ENCODE assay signal across 8 mouse cellular contexts in the genomic region with DNA sequence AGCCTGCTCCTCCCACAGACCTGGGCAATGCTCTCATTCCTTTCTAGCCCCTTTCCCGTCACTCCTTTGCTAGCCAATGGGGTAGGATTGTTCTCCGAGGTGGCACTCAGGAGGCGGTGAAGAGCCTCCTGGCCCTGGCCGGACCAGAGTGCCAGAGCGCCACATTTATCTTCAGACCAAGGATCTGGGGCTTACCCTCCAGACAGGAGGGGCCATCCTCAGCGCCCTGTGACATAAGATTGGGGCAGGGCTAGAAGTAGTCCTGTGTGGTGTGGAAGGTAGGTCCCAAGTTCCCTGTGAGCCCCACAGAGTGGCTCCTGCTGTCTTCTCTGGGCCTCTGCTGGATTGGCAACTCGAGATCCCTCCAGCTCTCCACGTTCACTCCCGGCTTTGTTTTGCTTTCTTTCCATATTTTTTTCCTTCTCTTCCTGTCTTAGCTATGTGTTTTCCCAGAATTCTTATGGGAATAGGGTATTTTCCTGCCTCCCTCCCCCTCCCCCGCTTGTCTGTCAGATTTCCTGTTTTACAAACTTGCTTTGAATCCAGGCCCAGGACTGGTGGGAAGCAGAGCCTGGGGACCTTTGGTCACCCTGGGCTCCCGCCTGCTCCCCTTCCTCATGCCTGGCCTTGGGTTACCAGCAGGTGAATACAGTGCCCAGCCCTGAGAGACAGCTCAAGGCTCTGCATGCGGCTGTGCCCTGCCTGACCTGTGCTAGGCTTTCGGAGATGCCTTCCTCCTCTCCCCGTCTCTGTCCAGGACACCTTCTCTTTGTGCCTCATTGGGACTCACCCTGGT.
DNase-seq lines count a peak whose midpoint lies in the region; ATAC-seq and TF ChIP-seq lines count a peak whose summit lies in the region.

No protein-coding gene starts in this region.

- ATAC-seq in lung, embryonic 14.5 days (ENCODE audit: insufficient read depth): 0 out of 2 replicates have a peak, but pooled peaks have one; percentile 15
- ATAC-seq in heart, postnatal 0 days (ENCODE audit: insufficient read depth, low read depth): peak; percentile 15
- ATAC-seq in limb, embryonic 15.5 days (ENCODE audit: insufficient number of reproducible peaks, low FRiP score, low TSS enrichment, low read depth): no peak
- ATAC-seq in stomach, embryonic 16.5 days (ENCODE audit: insufficient read depth, low FRiP score): no peak

- WGBS in lung, embryonic 14.5 days: 47% methylated on average over 14 of the region's 14 CpGs
- 58% methylated on average over 14 of the region's 14 CpGs for WGBS in heart, postnatal 0 days
- WGBS in limb, embryonic 15.5 days: 67% methylated on average over 14 of the region's 14 CpGs
- WGBS in stomach, embryonic 16.5 days: 63% methylated on average over 14 of the region's 14 CpGs

- peak overlapping the region; percentile 29 for H3K9ac ChIP-seq in lung, embryonic 14.5 days
- H3K9ac ChIP-seq in heart, postnatal 0 days (replicated peaks; ENCODE audit: low read depth, low read length): peak overlapping the region; percentile 40; the same call in 1 of the 2 replicates
- no peak overlapping the region for H3K9ac ChIP-seq in limb, embryonic 15.5 days
- peak overlapping the region; percentile 38 for H3K9ac ChIP-seq in stomach, embryonic 16.5 days (ENCODE audit: low read length)

- H3K4me3 ChIP-seq in lung, embryonic 14.5 days (ENCODE audit: low read depth, low read length): peak overlapping the region; percentile 29
- H3K4me3 ChIP-seq in heart, postnatal 0 days (ENCODE audit: low read depth, low read length): peak overlapping the region; percentile 39
- no peak overlapping the region for H3K4me3 ChIP-seq in limb, embryonic 15.5 days
- peak overlapping the region; percentile 2; the same call in 1 of the 2 replicates for H3K4me3 ChIP-seq in stomach, embryonic 16.5 days (replicated peaks; ENCODE audit: low read length)

- peak overlapping the region; percentile 52 for H3K4me2 ChIP-seq in lung, embryonic 14.5 days
- peak overlapping the region; percentile 51 for H3K4me2 ChIP-seq in heart, postnatal 0 days (ENCODE audit: low read depth, low read length)
- H3K4me2 ChIP-seq in limb, embryonic 15.5 days: no peak overlapping the region
- 0 out of 2 replicates have a peak overlapping the region, but pooled peaks have one; percentile 20 for H3K4me2 ChIP-seq in stomach, embryonic 16.5 days (ENCODE audit: low read depth, low read length)

- no peak for TF ChIP-seq CTCF in lung, embryonic 14.5 days (IDR thresholded peaks at IDR 0.05; ENCODE audit: low read depth)
- TF ChIP-seq CTCF in heart, postnatal 0 days (IDR thresholded peaks at IDR 0.05; ENCODE audit: low read depth): no peak

- peaks cover 16% of the 10 kb centered on the region for H3K4me1 ChIP-seq in lung, embryonic 14.5 days (ENCODE audit: insufficient read depth)
- peaks cover 24% of the 10 kb centered on the region for H3K4me1 ChIP-seq in heart, postnatal 0 days (ENCODE audit: control insufficient read depth, insufficient read depth)
- peaks cover 54% of the 10 kb centered on the region for H3K4me1 ChIP-seq in limb, embryonic 15.5 days
- peaks cover 34% of the 10 kb centered on the region for H3K4me1 ChIP-seq in stomach, embryonic 16.5 days (ENCODE audit: control insufficient read depth, insufficient read depth, low read length)

- peak; percentile 59 for DNase-seq in lung, embryonic 14.5 days
- DNase-seq in lung, postnatal 36 days: no peak
- DNase-seq in heart, postnatal 0 days (ENCODE audit: low spot score): peak; percentile 61
- no peak for DNase-seq in layer of hippocampus, adult 8-10 months (ENCODE audit: low spot score in 2 of 2)
- DNase-seq in urinary bladder, postnatal 14 days (ENCODE audit: low spot score): no peak
- DNase-seq in left cerebral cortex, postnatal 4 days: no peak

- peak; percentile 66; the same call in 1 of the 2 replicates for TF ChIP-seq EP300 in heart, postnatal 0 days (IDR thresholded peaks at IDR 0.05; ENCODE audit: low read depth)

- intact Hi-C loops in left cerebral cortex, postnatal 4 days (cut with DNase I): no loop called here

- H3K9me3 ChIP-seq in lung, embryonic 14.5 days (ENCODE audit: low read depth, low read length): no peaks in the 10 kb centered on the region
- H3K9me3 ChIP-seq in heart, postnatal 0 days (replicated peaks; ENCODE audit: control insufficient read depth, low read length): no peaks in the 10 kb centered on the region
- H3K9me3 ChIP-seq in limb, embryonic 15.5 days: no peaks in the 10 kb centered on the region
- no peaks in the 10 kb centered on the region for H3K9me3 ChIP-seq in stomach, embryonic 16.5 days (replicated peaks; ENCODE audit: control insufficient read depth, low read length)

- H3K27ac ChIP-seq in lung, embryonic 14.5 days (ENCODE audit: low read depth): peak overlapping the region; percentile 76; the same call in 1 of the 2 replicates
- H3K27ac ChIP-seq in heart, postnatal 0 days (ENCODE audit: low read depth): peak overlapping the region; percentile 90
- peak overlapping the region; percentile 40; the same call in 1 of the 2 replicates for H3K27ac ChIP-seq in limb, embryonic 15.5 days
- H3K27ac ChIP-seq in stomach, embryonic 16.5 days (ENCODE audit: low read length): peak overlapping the region; percentile 25

- peaks cover 3% of the 10 kb centered on the region; the same call in 1 of the 2 replicates for H3K36me3 ChIP-seq in lung, embryonic 14.5 days (ENCODE audit: insufficient read depth)
- no peaks in the 10 kb centered on the region; the same call in 1 of the 2 replicates for H3K36me3 ChIP-seq in heart, postnatal 0 days (replicated peaks; ENCODE audit: control insufficient read depth, insufficient read depth, low read length)
- H3K36me3 ChIP-seq in limb, embryonic 15.5 days: no peaks in the 10 kb centered on the region
- H3K36me3 ChIP-seq in stomach, embryonic 16.5 days (ENCODE audit: control insufficient read depth, insufficient read depth, low read length): no peaks in the 10 kb centered on the region

- no peaks in the 10 kb centered on the region for H3K27me3 ChIP-seq in lung, embryonic 14.5 days (ENCODE audit: insufficient read depth, low read length)
- H3K27me3 ChIP-seq in heart, postnatal 0 days (ENCODE audit: control insufficient read depth, insufficient read depth, low read length): 0 out of 2 replicates have a peak, but pooled peaks cover 5% of the 10 kb centered on the region
- no peaks in the 10 kb centered on the region for H3K27me3 ChIP-seq in limb, embryonic 15.5 days
- no peaks in the 10 kb centered on the region for H3K27me3 ChIP-seq in stomach, embryonic 16.5 days (ENCODE audit: control insufficient read depth, insufficient read depth, low read length)

Comparison
In these comparisons a context has a peak if more than half of its experiments do, and no peak if none do; other contexts are left out.
1. DNase-seq: peak in lung, embryonic 14.5 days (single experiment) and heart, postnatal 0 days (single experiment); none in lung, postnatal 36 days (single experiment), layer of hippocampus, adult 8-10 months (0 of 2), urinary bladder, postnatal 14 days (single experiment) and left cerebral cortex, postnatal 4 days (single experiment).
2. ATAC-seq: peak in lung, embryonic 14.5 days (single experiment) and heart, postnatal 0 days (single experiment); none in limb, embryonic 15.5 days (single experiment) and stomach, embryonic 16.5 days (single experiment).
3. H3K27ac ChIP-seq: peak in every context shown above with its lines; median percentile 90 in heart, postnatal 0 days; 76 in lung, embryonic 14.5 days; 40 in limb, embryonic 15.5 days; 25 in stomach, embryonic 16.5 days.